ENCODE assay signal across 18 mouse cellular contexts in the genomic region with DNA sequence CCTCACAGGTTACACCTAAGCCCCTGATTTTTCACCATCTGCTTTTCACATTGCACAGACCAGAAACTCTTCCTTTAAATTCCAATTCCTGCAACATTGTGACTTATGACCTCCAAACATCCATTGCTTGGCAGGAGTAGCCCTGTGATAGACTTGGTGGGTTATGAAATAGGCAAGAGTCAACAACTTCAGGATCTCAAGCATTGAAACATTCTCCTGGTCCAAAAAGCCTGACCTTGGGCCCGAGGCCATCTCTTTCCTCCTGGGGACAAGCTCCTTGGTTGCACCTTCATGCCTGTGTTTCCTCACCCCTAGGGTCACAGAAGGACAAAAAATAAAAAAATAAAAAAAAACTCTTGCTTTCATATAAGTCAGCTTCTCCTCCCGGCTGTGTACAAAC. TPM values are rescaled to one million over a fixed set of nuclear protein-coding genes. Genes with fewer than 3 reads are reported as not detected.
DNase-seq lines count a peak whose midpoint lies in the region; ATAC-seq and TF ChIP-seq lines count a peak whose summit lies in the region.
"Had no signal": no experiment of that assay in that cellular context is flagged by ENCODE, and none has a peak within 500 bp of the region (broad histone marks: within the 10 kb centered on the region; RNA-seq: fewer than 3 reads in every experiment).

No protein-coding gene starts in this region.

- TF ChIP-seq CTCF in liver, postnatal 0 days (IDR thresholded peaks at IDR 0.05; ENCODE audit: low read depth) = no peak
- no peak for TF ChIP-seq CTCF in lung, adult 2 months (IDR thresholded peaks at IDR 0.05; ENCODE audit: insufficient read depth, low read length)

- no peak overlapping the region for H3K4me3 ChIP-seq in liver, postnatal 0 days (ENCODE audit: low read depth, low read length)
- H3K4me3 ChIP-seq in liver, embryonic 11.5 days (ENCODE audit: low read depth, low read length) = no peak overlapping the region
- H3K4me3 ChIP-seq in lung, adult 2 months (replicated peaks; ENCODE audit: extremely low read depth, low read depth, low read length) = no peak overlapping the region
- H3K4me3 ChIP-seq: embryonic facial prominence, embryonic 12.5 days; hindbrain, embryonic 13.5 days; intestine, embryonic 15.5 days; neural tube, embryonic 12.5 days had no signal

- H3K4me1 ChIP-seq in liver, postnatal 0 days (ENCODE audit: insufficient read depth) = peaks cover 10% of the 10 kb centered on the region
- no peaks in the 10 kb centered on the region for H3K4me1 ChIP-seq in liver, embryonic 11.5 days (replicated peaks; ENCODE audit: control insufficient read depth, insufficient read depth, low read length)
- peaks cover 8% of the 10 kb centered on the region for H3K4me1 ChIP-seq in lung, adult 2 months (ENCODE audit: control insufficient read depth, insufficient read depth, low read length)
- H3K4me1 ChIP-seq: embryonic facial prominence, embryonic 12.5 days; hindbrain, embryonic 13.5 days; intestine, embryonic 15.5 days; neural tube, embryonic 12.5 days had no signal

- no peak overlapping the region for H3K9ac ChIP-seq in liver, postnatal 0 days (replicated peaks)
- no peak overlapping the region for H3K9ac ChIP-seq in liver, embryonic 11.5 days (ENCODE audit: low read depth, low read length)
- H3K9ac ChIP-seq: embryonic facial prominence, embryonic 12.5 days; forebrain, postnatal 0 days; hindbrain, embryonic 13.5 days; intestine, embryonic 15.5 days; liver, embryonic 14.5 days; neural tube, embryonic 12.5 days had no signal

- TF ChIP-seq EP300 in liver, postnatal 0 days (IDR thresholded peaks at IDR 0.05; ENCODE audit: low read depth) = no peak

- 64% methylated on average over 2 of the region's 2 CpGs for WGBS in liver, postnatal 0 days (ENCODE audit: insufficient replicate concordance)
- 74% methylated on average over 2 of the region's 2 CpGs for WGBS in liver, embryonic 11.5 days
- WGBS in lung, adult 2 months = 70% methylated on average over 2 of the region's 2 CpGs

- peak overlapping the region; percentile 26; the same call in 1 of the 2 replicates for H3K27ac ChIP-seq in liver, postnatal 0 days (ENCODE audit: low read depth)
- H3K27ac ChIP-seq in liver, embryonic 11.5 days (ENCODE audit: low read depth, low read length) = no peak overlapping the region
- H3K27ac ChIP-seq: embryonic facial prominence, embryonic 12.5 days; hindbrain, embryonic 13.5 days; intestine, embryonic 15.5 days; liver, embryonic 14.5 days; neural tube, embryonic 12.5 days had no signal

- TF ChIP-seq POLR2A in lung, adult 2 months (IDR thresholded peaks at IDR 0.05; ENCODE audit: borderline replicate concordance, extremely low read depth, low read depth, low read length) = no peak

- no peak for ATAC-seq in liver, postnatal 0 days
- no peak for ATAC-seq in liver, embryonic 11.5 days (replicated peaks; ENCODE audit: low FRiP score)
- ATAC-seq: forebrain, postnatal 0 days; intestine, embryonic 15.5 days; Patski had no signal

- 0 out of 2 replicates have a peak, but pooled peaks cover 3% of the 10 kb centered on the region for H3K9me3 ChIP-seq in liver, postnatal 0 days (ENCODE audit: low read length)
- H3K9me3 ChIP-seq in liver, embryonic 11.5 days (ENCODE audit: control insufficient read depth, low read length) = no peaks in the 10 kb centered on the region; the same call in 1 of the 2 replicates
- H3K9me3 ChIP-seq: embryonic facial prominence, embryonic 12.5 days; hindbrain, embryonic 13.5 days; intestine, embryonic 15.5 days; neural tube, embryonic 12.5 days had no signal

- peaks cover 9% of the 10 kb centered on the region; the same call in 1 of the 2 replicates for H3K36me3 ChIP-seq in liver, postnatal 0 days (replicated peaks; ENCODE audit: insufficient read depth, low read length)
- H3K36me3 ChIP-seq in liver, embryonic 11.5 days (ENCODE audit: control insufficient read depth, insufficient read depth, low read length) = no peaks in the 10 kb centered on the region
- H3K36me3 ChIP-seq: embryonic facial prominence, embryonic 12.5 days; hindbrain, embryonic 13.5 days; intestine, embryonic 15.5 days; neural tube, embryonic 12.5 days had no signal

- H3K27me3 ChIP-seq in liver, postnatal 0 days (ENCODE audit: insufficient read depth, low read length) = no peaks in the 10 kb centered on the region
- no peaks in the 10 kb centered on the region for H3K27me3 ChIP-seq in liver, embryonic 11.5 days (replicated peaks; ENCODE audit: control insufficient read depth, insufficient read depth, low read length)
- H3K27me3 ChIP-seq: embryonic facial prominence, embryonic 12.5 days; hindbrain, embryonic 13.5 days; intestine, embryonic 15.5 days; neural tube, embryonic 12.5 days; Patski had no signal

- intact Hi-C loops in gastrocnemius, postnatal 14 days (cut with DNase I; ENCODE audit: low total_unique reads) = no loop called here

- DNase-seq in gastrocnemius, adult 18-20 months (ENCODE audit: low spot score) = peak; percentile 25
- DNase-seq in gastrocnemius, postnatal 14 days = no peak
- DNase-seq in liver, postnatal 0 days = no peak
- DNase-seq in liver, embryonic 11.5 days (ENCODE audit: low spot score) = no peak
- peak; percentile 37 for DNase-seq in lung, adult 2 months
- DNase-seq in yolk sac, embryonic 10.5 days (ENCODE audit: low spot score) = peak; percentile 37
- DNase-seq in embryo, embryonic 11 days = no peak
- no peak for DNase-seq in spleen, postnatal 10 days (ENCODE audit: low spot score in 2 of 2)
- DNase-seq: cerebellum, postnatal 25 days; forebrain, postnatal 0 days; kidney, postnatal 10 days; right cerebral cortex, postnatal 4 days had no signal

- H3K4me2 ChIP-seq in liver, postnatal 0 days (ENCODE audit: low read depth, low read length) = no peak overlapping the region
- H3K4me2 ChIP-seq in liver, embryonic 11.5 days = no peak overlapping the region
- H3K4me2 ChIP-seq: embryonic facial prominence, embryonic 12.5 days; hindbrain, embryonic 13.5 days; intestine, embryonic 15.5 days; neural tube, embryonic 12.5 days had no signal

RNA-seq across cellular contexts. Expression of gene Itpr2, which starts 32.1 kb away (rescaled TPM):
- 1 to 10 TPM; 5.4 to 7.2 TPM for total RNA-seq in gastrocnemius, adult 18-20 months (2021)
- total RNA-seq in gastrocnemius, postnatal 14 days (2021) = 10 to 100 TPM in 1 of 2 experiments, 1 to 10 TPM in 1; 9.1 to 14.6 TPM
- 13.8 and 15.2 TPM in 2 replicates for polyA plus RNA-seq in liver, postnatal 0 days (2015; fragmentation: Nextera tagmentation; extraction: Ambion mirVana)
- 4.0 and 5.3 TPM in 2 replicates for polyA plus RNA-seq in liver, embryonic 11.5 days (2014; fragmentation: Nextera tagmentation; extraction: Ambion mirVana)
- 15.3 and 25.5 TPM in 2 replicates for polyA plus RNA-seq in lung, adult 2 months (2012; rRNA removed)

Comparison
In these comparisons a context has a peak if more than half of its experiments do, and no peak if none do; other contexts are left out.
1. DNase-seq: peak in gastrocnemius, adult 18-20 months (single experiment), lung, adult 2 months (single experiment) and yolk sac, embryonic 10.5 days (single experiment); none in gastrocnemius, postnatal 14 days (single experiment), liver, postnatal 0 days (single experiment), liver, embryonic 11.5 days (single experiment), embryo, embryonic 11 days (single experiment) and spleen, postnatal 10 days (0 of 2).